Mouse (Mus musculus) cerebral cortex, adult 2 months (tissue): ENCODE results near the gene Brd2.

Experiments
- WGBS: fragments of 180-500 bp; shearing (Covaris S2); methylation state at CpG from one replicate; pipeline ENCODE4 v1.1.7; 2018; 5-methylcytosine and 5-hydroxymethylcytosine counted together

Gene Brd2

GRCm38 (mm10) chr17:34114114-34114513, 8.3 kb downstream of the Brd2 start:
- 84% methylated on average over 7 of the region's 7 CpGs for WGBS

- 39% methylated on average over 8 of the region's 8 CpGs for WGBS
Measured at GRCm38 (mm10) chr17:34110309-34110708, 12.1 kb downstream of the Brd2 start.

- 57% methylated on average over 3 of the region's 3 CpGs for WGBS
Measured at GRCm38 (mm10) chr17:34109806-34110195, 12.6 kb downstream of the Brd2 start.

- WGBS, result 72% methylated on average over 14 of the region's 14 CpGs
Measured at GRCm38 (mm10) chr17:34109038-34109805, 13.2 kb downstream of the Brd2 start.

GRCm38 (mm10) chr17:34108460-34108859, 14.0 kb downstream of the Brd2 start:
- 63% methylated on average over 6 of the region's 6 CpGs for WGBS

- WGBS, result 68% methylated on average over 7 of the region's 7 CpGs
Measured at GRCm38 (mm10) chr17:34107109-34107867, 15.1 kb downstream of the Brd2 start.

- WGBS, result 87% methylated on average over 7 of the region's 7 CpGs
Measured at GRCm38 (mm10) chr17:34106555-34106954, 15.9 kb downstream of the Brd2 start.

GRCm38 (mm10) chr17:34104804-34105203, 17.6 kb downstream of the Brd2 start:
- WGBS, result 82% methylated on average over 9 of the region's 9 CpGs

GRCm38 (mm10) chr17:34102831-34103230, 19.6 kb downstream of the Brd2 start:
- WGBS, result 76% methylated on average over 6 of the region's 6 CpGs

- 8% methylated on average over 12 of the region's 12 CpGs for WGBS
Measured at GRCm38 (mm10) chr17:34101604-34102032, 20.8 kb downstream of the Brd2 start.

- 28% methylated on average over 5 of the region's 5 CpGs for WGBS
Measured at GRCm38 (mm10) chr17:34101185-34101584, 21.2 kb downstream of the Brd2 start.

GRCm38 (mm10) chr17:34099531-34099930, 22.9 kb downstream of the Brd2 start:
- WGBS, result 43% methylated on average over 5 of the region's 5 CpGs

- 72% methylated on average over 10 of the region's 10 CpGs for WGBS
Measured at GRCm38 (mm10) chr17:34098709-34099479, 23.5 kb downstream of the Brd2 start.

GRCm38 (mm10) chr17:34097272-34097671, 25.2 kb downstream of the Brd2 start:
- WGBS, result 66% methylated on average over 5 of the region's 5 CpGs

- 86% methylated on average over 3 of the region's 3 CpGs for WGBS
Measured at GRCm38 (mm10) chr17:34096497-34097010, 25.9 kb downstream of the Brd2 start.

GRCm38 (mm10) chr17:34094283-34095035, 28.0 kb downstream of the Brd2 start:
- WGBS, result 88% methylated on average over 27 of the region's 27 CpGs

GRCm38 (mm10) chr17:34093199-34093874, 29.1 kb downstream of the Brd2 start:
- WGBS, result 51% methylated on average over 7 of the region's 7 CpGs

GRCm38 (mm10) chr17:34092197-34092875, 30.1 kb downstream of the Brd2 start, which contains the start of gene H2-Oa:
Gene H2-Oa, plus strand, starts transcription at chr17:34092340.
- 58% methylated on average over 11 of the region's 11 CpGs for WGBS

GRCm38 (mm10) chr17:34090923-34091322, 31.5 kb downstream of the Brd2 start:
- 57% methylated on average over 7 of the region's 7 CpGs for WGBS

GRCm38 (mm10) chr17:34088124-34088523, 34.3 kb downstream of the Brd2 start:
- 75% methylated on average over 11 of the region's 11 CpGs for WGBS
